Mouse (Mus musculus) bone marrow, adult 2 months (tissue): ENCODE results near the gene Gm6614.

Source experiments
- CTCF ChIP-seq: fragments of 200-500 bp; IDR thresholded peaks from 2 replicates; pipeline ENCODE4 v1.5.1; 2011; ENCODE audit warnings: low read length, control low read depth; ENCODE audit not compliant: control insufficient read depth, insufficient read depth
- POLR2A ChIP-seq: fragments of 200-500 bp; IDR thresholded peaks from 2 replicates; pipeline ENCODE4 v1.6.1; 2011; ENCODE audit warnings: low read depth, mild to moderate bottlenecking, control low read depth, low read length, borderline replicate concordance; ENCODE audit not compliant: control insufficient read depth

- TF ChIP-seq CTCF: no peak
- no peak for TF ChIP-seq POLR2A
These were observed at the start of gene Gm6614 for GRCm38 (mm10) chr6:142011364-142011955.
